Mouse (Mus musculus) adrenal gland, postnatal 36 days (tissue): ENCODE results near the gene Moxd2. TPM values are rescaled to one million over a fixed set of nuclear protein-coding genes. Genes with fewer than 3 reads are reported as not detected.

ENCODE experiments used
- DNase-seq, 2 experiments: peaks; one replicate each; pipeline ENCODE4 v3.0.0; 2021; ENCODE audit warnings: mixed read lengths in 1 of 2
- long read RNA-seq, 2 experiments: library from polyadenylated mRNA; stranded (forward); transcript quantifications; one replicate each; pipeline ENCODE4 v2.0.0; 2021; ENCODE audit warnings: borderline sequencing depth in 2 of 2
- total RNA-seq, 2 experiments: library from RNA; stranded (reverse); gene quantifications; 2 replicates each; pipeline ENCODE4 v1.2.3; 2021

The Moxd2 gene
- not detected for total RNA-seq
- long read RNA-seq, experiment 1 = 0 reads
- long read RNA-seq, experiment 2 = 0 reads

- no peak for DNase-seq
These were observed at the start of gene Moxd2 for GRCm38 (mm10) chr6:40887394-40887793. Moxd2 (minus strand) TSS chr6:40887494.

- no peak for DNase-seq
These were observed 32.7 kb upstream of the Moxd2 start for GRCm38 (mm10) chr6:40919954-40920353.

- DNase-seq = no peak
These were observed 13.0 kb upstream of the Moxd2 start, which contains the start of gene Prss58 for GRCm38 (mm10) chr6:40900287-40900686. Prss58 (minus strand) TSS chr6:40900387.

- DNase-seq = no peak
These were observed 7.4 kb upstream of the Moxd2 start for GRCm38 (mm10) chr6:40894716-40895115.

- DNase-seq = peak; percentile 44 to 60
These were observed 6.3 kb upstream of the Moxd2 start for GRCm38 (mm10) chr6:40893577-40893976.

- DNase-seq = no peak
These were observed 4.5 kb upstream of the Moxd2 start for GRCm38 (mm10) chr6:40891754-40892153.

GRCm38 (mm10) chr6:40890973-40891372, 3.7 kb upstream of the Moxd2 start:
- DNase-seq = no peak

GRCm38 (mm10) chr6:40845283-40845682, 42.0 kb downstream of the Moxd2 start:
- DNase-seq = no peak

Other genes with a start within 250 kb of the Moxd2 start
- gene Prss58, start 12.9 kb upstream of the Moxd2 start, total RNA-seq = not detected
- not detected for gene 1700074P13Rik, start 53.1 kb upstream of the Moxd2 start, total RNA-seq
- gene Gm4744, start 64.4 kb upstream of the Moxd2 start, total RNA-seq = not detected
- gene 1810009J06Rik, start 77.3 kb upstream of the Moxd2 start, total RNA-seq = not detected
- not detected for gene Gm2663, start 112.0 kb upstream of the Moxd2 start, total RNA-seq
- not detected for gene 2210010C04Rik, start 148.0 kb upstream of the Moxd2 start, total RNA-seq